Mouse (Mus musculus) midbrain, embryonic 16.5 days (tissue): ENCODE data around the gene Ahnak. TPM values are rescaled to one million over a fixed set of nuclear protein-coding genes. Genes with fewer than 3 reads are reported as not detected.
"Not testable (repeated sequence)": the region's sequence is repeated elsewhere in the genome, so short reads cannot be mapped to it uniquely, and the experiment has no call there.

Experiments used
- ATAC-seq: fragments of 200-750 bp; cut with Nextera tagmentation; 2 replicates; pipeline ENCODE4 v1.8.0; 2017; ENCODE audit warnings: moderate TSS enrichment
- H3K27ac ChIP-seq: fragments of 300-500 bp; sonication (generic); 2 replicates; pipeline ENCODE4 v1.5.1; 2014; ENCODE audit warnings: mild to moderate bottlenecking, low read length, mixed read lengths
- H3K27me3 ChIP-seq: fragments of 300-500 bp; sonication (generic); 2 replicates; pipeline ENCODE4 v1.6.1; 2014; ENCODE audit warnings: low read depth, low read length, mixed read lengths; ENCODE audit not compliant: control insufficient read depth, insufficient read depth
- H3K36me3 ChIP-seq: fragments of 300-500 bp; sonication (generic); 2 replicates; pipeline ENCODE4 v1.6.1; 2014; ENCODE audit warnings: mild to moderate bottlenecking, low read length, moderate library complexity, mixed read lengths; ENCODE audit not compliant: control insufficient read depth, insufficient read depth
- H3K4me1 ChIP-seq: fragments of 300-500 bp; sonication (generic); 2 replicates; pipeline ENCODE4 v1.6.1; 2014; ENCODE audit warnings: mild to moderate bottlenecking, low read length, mixed read lengths; ENCODE audit not compliant: control insufficient read depth, insufficient read depth
- H3K4me2 ChIP-seq: fragments of 300-500 bp; sonication (generic); 2 replicates; pipeline ENCODE4 v1.6.1; 2014; ENCODE audit warnings: mild to moderate bottlenecking, low read length, mixed read lengths
- H3K4me3 ChIP-seq: fragments of 300-500 bp; sonication (generic); 2 replicates; pipeline ENCODE4 v1.5.1; 2014; ENCODE audit warnings: low read depth, mild to moderate bottlenecking, low read length, moderate library complexity, mixed read lengths
- H3K9ac ChIP-seq: fragments of 300-500 bp; sonication (generic); 2 replicates; pipeline ENCODE4 v1.6.1; 2014; ENCODE audit warnings: low read depth, low read length, mixed read lengths
- H3K9me3 ChIP-seq: fragments of 300-500 bp; sonication (generic); replicated peaks from 2 replicates; pipeline ENCODE4 v1.6.1; 2014; ENCODE audit warnings: mild to moderate bottlenecking, low read length, mixed read lengths; ENCODE audit not compliant: control insufficient read depth, poor library complexity, severe bottlenecking
- WGBS: fragments of 180-500 bp; shearing (Covaris S2); extraction: QIAGEN DNeasy Blood & Tissue Kit; methylation state at CpG from one replicate; pipeline ENCODE4 v1.1.7; 2014; 5-methylcytosine and 5-hydroxymethylcytosine counted together
- polyA plus RNA-seq: library from polyadenylated mRNA; unstranded; fragments of >200 nt; fragmentation: Nextera tagmentation; extraction: Ambion mirVana; gene quantifications from 2 replicates; pipeline ENCODE4 v1.2.1, GENCODE M21; 2015

Gene Ahnak
- polyA plus RNA-seq, 1 experiment from 2014 or later, result 2.7 TPM

DNA sequence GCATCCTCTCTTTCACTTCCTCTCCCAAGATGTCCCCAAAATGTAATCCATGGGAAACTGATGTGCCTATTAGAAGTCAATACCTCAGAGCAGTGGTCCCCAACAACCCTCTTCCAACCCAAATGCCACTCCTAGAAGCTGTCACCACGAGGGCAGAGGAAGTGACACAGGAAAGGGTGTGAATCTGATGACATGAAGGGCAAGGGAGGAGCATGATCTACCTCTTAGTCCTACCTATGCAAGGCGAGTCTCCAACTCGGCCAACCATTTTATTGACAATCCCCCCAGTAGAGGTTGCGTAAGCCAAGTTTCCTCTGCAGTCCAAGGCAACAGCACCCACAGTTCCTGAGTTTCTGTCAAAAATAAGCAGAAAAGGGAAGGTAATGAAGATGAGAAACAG is 127.2 kb downstream of the Ahnak start:
- WGBS, result 94% methylated on average over 4 of the region's 4 CpGs
- H3K27ac ChIP-seq, result no peak overlapping the region
- H3K27me3 ChIP-seq, result no peaks in the 10 kb centered on the region
- H3K9ac ChIP-seq, result no peak overlapping the region
- no peak overlapping the region for H3K4me2 ChIP-seq
- no peak for ATAC-seq
- H3K4me1 ChIP-seq, result no peaks in the 10 kb centered on the region
- no peaks in the 10 kb centered on the region for H3K9me3 ChIP-seq
- 0 out of 2 replicates have a peak, but pooled peaks cover 10% of the 10 kb centered on the region for H3K36me3 ChIP-seq
- H3K4me3 ChIP-seq, result no peak overlapping the region

DNA sequence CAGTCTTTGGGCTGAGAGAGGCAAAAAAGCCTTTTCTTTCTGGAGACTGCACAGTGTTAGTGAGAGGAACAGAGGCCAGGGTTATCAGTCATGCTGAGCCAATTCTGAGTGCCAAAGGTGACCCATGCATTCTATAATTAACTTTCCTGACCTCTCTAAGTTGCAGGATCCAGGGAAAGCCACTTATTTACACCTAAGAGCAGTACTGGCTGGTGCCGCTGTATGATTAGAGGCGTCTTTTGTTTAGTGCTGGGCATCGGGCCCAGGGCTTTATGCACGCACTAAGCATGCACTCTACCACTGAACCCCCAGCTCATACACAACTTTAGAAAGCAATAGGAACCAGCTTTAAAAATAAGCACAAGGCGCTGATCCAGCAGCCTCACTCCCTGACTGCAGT is 128.2 kb downstream of the Ahnak start:
- Histone ChIP-seq H3K27me3 (no peaks in the 10 kb centered on the region), H3K4me2 (no peak overlapping the region), H3K36me3 (0 out of 2 replicates have a peak, but pooled peaks cover 7% of the 10 kb centered on the region), H3K9ac (no peak overlapping the region), H3K4me1 (no peaks in the 10 kb centered on the region), H3K9me3 (no peaks in the 10 kb centered on the region), H3K4me3 (no peak overlapping the region), H3K27ac (no peak overlapping the region)
- ATAC-seq, result no peak
- 68% methylated on average over 5 of the region's 5 CpGs for WGBS

DNA sequence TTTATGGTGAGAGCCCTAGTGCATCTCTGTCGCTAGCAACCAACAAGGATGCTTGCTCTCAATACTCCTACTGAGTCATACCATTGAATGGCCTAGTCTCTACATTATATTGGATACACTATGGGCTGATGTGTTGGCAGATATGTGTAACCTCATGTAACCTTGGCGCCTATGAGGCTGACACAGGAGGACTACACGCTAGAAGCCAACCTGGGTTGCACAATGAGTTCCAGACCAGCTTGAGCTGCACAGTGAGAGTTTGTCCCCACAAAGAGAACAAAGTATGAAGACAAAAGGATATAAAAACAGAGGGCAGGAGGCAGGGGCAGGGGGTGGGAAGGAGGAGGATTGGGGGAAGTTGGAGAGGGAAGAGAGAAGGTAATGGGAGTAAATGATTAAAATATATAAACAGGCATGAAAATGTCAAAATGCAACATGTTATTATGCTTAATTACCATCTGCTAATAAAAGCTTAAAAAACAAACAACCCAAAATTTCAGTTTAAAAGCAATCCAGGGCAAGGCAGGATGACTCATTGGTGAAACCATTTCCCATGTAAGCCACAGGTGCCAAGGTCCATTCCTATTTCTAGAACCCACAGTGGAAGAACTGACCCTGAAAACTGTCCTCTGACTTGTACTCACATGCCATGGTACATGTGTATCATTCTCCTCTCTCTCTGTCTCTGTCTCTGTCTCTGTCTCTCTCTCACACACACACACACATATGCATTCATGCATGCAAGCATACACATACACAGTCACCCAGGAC is 130.8 kb downstream of the Ahnak start:
- no peak overlapping the region for H3K4me2 ChIP-seq
- ATAC-seq, result no peak
- H3K9ac ChIP-seq, result no peak overlapping the region
- no peak overlapping the region for H3K4me3 ChIP-seq
- H3K27ac ChIP-seq, result no peak overlapping the region
- 88% methylated on average over 3 of the region's 3 CpGs for WGBS
- H3K9me3 ChIP-seq, result no peaks in the 10 kb centered on the region
- no peaks in the 10 kb centered on the region for H3K4me1 ChIP-seq
- no peaks in the 10 kb centered on the region for H3K27me3 ChIP-seq
- no peaks in the 10 kb centered on the region for H3K36me3 ChIP-seq

DNA sequence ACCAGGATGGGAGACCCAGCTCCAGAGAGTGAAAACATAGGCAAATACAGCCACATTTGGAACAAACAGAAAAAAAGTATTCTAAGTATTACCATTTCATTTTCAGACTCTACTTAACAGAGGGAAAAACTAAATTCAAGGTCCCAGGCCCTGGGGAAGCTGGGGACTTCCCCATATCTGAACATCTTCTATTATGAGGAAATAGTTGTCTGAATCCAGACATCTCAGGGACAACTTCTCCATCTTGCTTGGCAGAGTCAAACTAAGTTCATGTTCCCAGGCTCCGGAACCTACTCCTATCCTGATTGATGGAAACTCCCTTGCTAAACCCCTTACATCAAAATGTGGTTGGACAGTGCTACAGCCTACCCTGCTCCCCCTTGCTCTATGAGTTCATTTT is 133.3 kb downstream of the Ahnak start:
- Histone ChIP-seq H3K36me3 (no peaks in the 10 kb centered on the region), H3K9ac (no peak overlapping the region), H3K9me3 (no peaks in the 10 kb centered on the region), H3K4me1 (no peaks in the 10 kb centered on the region), H3K27ac (no peak overlapping the region), H3K27me3 (no peaks in the 10 kb centered on the region), H3K4me2 (no peak overlapping the region), H3K4me3 (no peak overlapping the region)
- no peak for ATAC-seq
- WGBS, result 97% methylated on average over 1 of the region's 1 CpGs

DNA sequence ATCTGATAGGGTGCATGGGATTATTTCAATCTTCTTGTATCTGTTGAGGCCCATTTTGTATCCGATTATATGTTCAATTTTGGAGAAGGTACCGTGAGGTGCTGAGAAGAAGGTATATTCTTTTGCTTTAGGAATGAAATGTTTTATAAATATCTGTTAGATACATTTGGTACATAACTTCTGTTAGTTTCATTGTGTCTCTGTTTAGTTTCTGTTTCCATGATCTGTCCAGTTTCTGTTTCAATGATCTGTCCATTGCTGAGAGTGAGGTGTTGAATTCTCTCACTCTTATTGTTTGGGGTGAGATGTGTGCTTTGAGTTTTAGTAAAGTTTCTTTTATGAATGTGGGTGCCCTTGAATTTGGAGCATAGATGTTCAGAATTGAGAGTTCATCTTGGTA is 134.9 kb downstream of the Ahnak start:
- not testable (repeated sequence) for H3K27me3 ChIP-seq, ATAC-seq, H3K9ac ChIP-seq, H3K9me3 ChIP-seq, H3K27ac ChIP-seq, H3K4me1 ChIP-seq, H3K4me2 ChIP-seq, H3K36me3 ChIP-seq, H3K4me3 ChIP-seq
- WGBS, result 94% methylated on average over 2 of the region's 2 CpGs

Other genes with a start within 250 kb of the Ahnak start
- 1.2 and 1.8 TPM in 2 replicates for gene 1700092M07Rik, start 248.6 kb upstream of the Ahnak start, polyA plus RNA-seq
- gene Stx5a, start 247.9 kb upstream of the Ahnak start, polyA plus RNA-seq, result 122 and 123 TPM in 2 replicates
- 146 and 169 TPM in 2 replicates for gene Nxf1, start 232.2 kb upstream of the Ahnak start, polyA plus RNA-seq
- 195 and 202 TPM in 2 replicates for gene Tmem223, start 218.3 kb upstream of the Ahnak start, polyA plus RNA-seq
- 26.4 and 26.6 TPM in 2 replicates for gene Tmem179b, start 214.8 kb upstream of the Ahnak start, polyA plus RNA-seq
- 30.7 and 32.9 TPM in 2 replicates for gene Taf6l, start 202.9 kb upstream of the Ahnak start, polyA plus RNA-seq
- 136 and 140 TPM in 2 replicates for gene Polr2g, start 190.7 kb upstream of the Ahnak start, polyA plus RNA-seq
- 7.6 and 8.9 TPM in 2 replicates for gene Zbtb3, start 186.7 kb upstream of the Ahnak start, polyA plus RNA-seq
- gene Ttc9c, start 170.0 kb upstream of the Ahnak start, polyA plus RNA-seq, result 55.0 and 61.6 TPM in 2 replicates
- gene Hnrnpul2, start 169.3 kb upstream of the Ahnak start, polyA plus RNA-seq, result 5.3 and 6.2 TPM in 2 replicates
- gene AC129217.1, start 159.5 kb upstream of the Ahnak start, polyA plus RNA-seq, result not detected in 2 replicates
- 101 and 105 TPM in 2 replicates for gene Bscl2, start 151.8 kb upstream of the Ahnak start, polyA plus RNA-seq
- gene Gng3, start 150.1 kb upstream of the Ahnak start, polyA plus RNA-seq, result 477 and 539 TPM in 2 replicates
- 0.62 and 0.92 TPM in 2 replicates for gene Lrrn4cl, start 138.5 kb upstream of the Ahnak start, polyA plus RNA-seq
- gene Ubxn1, start 117.8 kb upstream of the Ahnak start, polyA plus RNA-seq, result 130 and 142 TPM in 2 replicates
- gene Uqcc3, start 108.4 kb upstream of the Ahnak start, polyA plus RNA-seq, result 54.5 and 59.8 TPM in 2 replicates
- 30.5 and 31.7 TPM in 2 replicates for gene Lbhd1, start 105.6 kb upstream of the Ahnak start, polyA plus RNA-seq
- not detected in 2 replicates for gene Gm49403, start 105.4 kb upstream of the Ahnak start, polyA plus RNA-seq
- 35.4 and 39.2 TPM in 2 replicates for gene 1810009A15Rik, start 100.4 kb upstream of the Ahnak start, polyA plus RNA-seq
- gene Gm49416, start 100.4 kb upstream of the Ahnak start, polyA plus RNA-seq, result 0.43 TPM in 1 of 2 replicates, not detected in the other
- 29.2 and 30.9 TPM in 2 replicates for gene Ints5, start 96.3 kb upstream of the Ahnak start, polyA plus RNA-seq
- 76.8 and 84.0 TPM in 2 replicates for gene Ganab, start 91.2 kb upstream of the Ahnak start, polyA plus RNA-seq
- gene B3gat3, start 68.9 kb upstream of the Ahnak start, polyA plus RNA-seq, result 87.8 and 95.7 TPM in 2 replicates
- gene Rom1, start 59.9 kb upstream of the Ahnak start, polyA plus RNA-seq, result 1.4 and 2.2 TPM in 2 replicates
- 8.6 and 9.1 TPM in 2 replicates for gene Eml3, start 59.7 kb upstream of the Ahnak start, polyA plus RNA-seq
- gene Mta2, start 47.4 kb upstream of the Ahnak start, polyA plus RNA-seq, result 108 and 121 TPM in 2 replicates
- 25.6 and 26.2 TPM in 2 replicates for gene Tut1, start 35.4 kb upstream of the Ahnak start, polyA plus RNA-seq
- gene Eef1g, start 22.2 kb upstream of the Ahnak start, polyA plus RNA-seq, result 283 and 293 TPM in 2 replicates
- gene Scgb1a1, start 98.7 kb downstream of the Ahnak start, polyA plus RNA-seq, result not detected in 2 replicates
- 30.3 and 31.8 TPM in 2 replicates for gene Asrgl1, start 146.4 kb downstream of the Ahnak start, polyA plus RNA-seq